Mouse (Mus musculus) bone marrow macrophage, adult 2 months (primary cell): ENCODE measurements around the gene Fancd2.

Source experiments
- CTCF ChIP-seq: IDR thresholded peaks from 2 replicates; pipeline ENCODE4 v1.5.1; 2012; ENCODE audit warnings: low read depth, mild to moderate bottlenecking, low read length, moderate library complexity
- POLR2A ChIP-seq: IDR thresholded peaks from 2 replicates; pipeline ENCODE4 v1.6.1; 2012; ENCODE audit warnings: mild to moderate bottlenecking, low read depth, low read length, borderline replicate concordance

- TF ChIP-seq POLR2A, result no peak
- no peak for TF ChIP-seq CTCF
Measured at GRCm38 (mm10) chr6:113583023-113583422, 51.5 kb downstream of the Fancd2 start.
